Mouse (Mus musculus) cerebellum, adult 2 months (tissue): ENCODE data around the gene Svs1.

Experiments used
- CTCF ChIP-seq: fragments of 200-500 bp; IDR thresholded peaks from 2 replicates; pipeline ENCODE4 v1.5.1; 2011; ENCODE audit warnings: low read depth, mild to moderate bottlenecking, control low read depth, low read length, moderate library complexity, borderline replicate concordance; ENCODE audit not compliant: insufficient read depth
- POLR2A ChIP-seq: fragments of 200-500 bp; IDR thresholded peaks from 2 replicates; pipeline ENCODE4 v1.6.1; 2011; ENCODE audit warnings: low read length, control low read depth, borderline replicate concordance; ENCODE audit not compliant: insufficient read depth

DNA sequence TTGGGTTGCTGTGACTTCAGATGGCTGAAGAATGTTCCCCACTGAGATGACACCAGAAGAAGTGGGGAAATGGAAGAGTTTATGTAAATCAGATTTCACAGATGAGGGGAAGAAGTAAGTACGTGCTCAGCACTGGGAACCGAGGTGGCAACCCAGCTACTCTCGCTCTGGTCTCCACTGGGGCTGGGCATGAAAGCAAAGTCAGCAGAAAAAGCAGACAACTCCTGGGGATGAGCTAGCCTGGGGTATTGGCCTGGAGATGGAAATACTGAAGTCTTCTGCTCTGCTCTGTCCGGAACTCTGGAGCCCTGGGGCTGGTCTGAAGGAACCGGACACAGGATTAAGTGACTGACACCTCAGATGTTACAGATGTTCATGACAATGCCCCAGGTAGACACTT is 32.5 kb upstream of the Svs1 start:
- TF ChIP-seq POLR2A (no peak), CTCF (no peak)
